Mouse (Mus musculus) small intestine, adult 2 months (tissue): Measurements from ENCODE around the gene Gsdmc4.
"Not testable (repeated sequence)": the region's sequence is repeated elsewhere in the genome, so short reads cannot be mapped to it uniquely, and the experiment has no call there.

Experiments
- CTCF ChIP-seq: fragments of 200-500 bp; IDR thresholded peaks from 2 replicates; pipeline ENCODE4 v1.5.1; 2012; ENCODE audit warnings: low read depth, mild to moderate bottlenecking, control low read depth, inconsistent platforms, low read length, moderate library complexity, mixed read lengths; ENCODE audit not compliant: insufficient replicate concordance, insufficient read length; ENCODE audit errors: extremely low read depth
- POLR2A ChIP-seq: fragments of 200-500 bp; IDR thresholded peaks from 2 replicates; pipeline ENCODE4 v1.6.1; 2012; ENCODE audit warnings: low read depth, mild to moderate bottlenecking, control low read depth, inconsistent platforms, low read length, moderate library complexity

GRCm38 (mm10) chr15:63888440-63888839 lies 23.7 kb downstream of the Gsdmc4 start:
- not testable (repeated sequence) for TF ChIP-seq CTCF, POLR2A
